Mouse (Mus musculus): ENCODE measurements around the gene Zc3h18.

Zc3h18 gene

GRCm38 (mm10) chr8:122347811-122348552 lies 28.4 kb upstream of the Zc3h18 start:
- no peak for DNase-seq

- DNase-seq: no peak
Observed at GRCm38 (mm10) chr8:122349357-122350297, 26.8 kb upstream of the Zc3h18 start.

- no peak for DNase-seq
Observed at GRCm38 (mm10) chr8:122350309-122351089, 25.9 kb upstream of the Zc3h18 start.

- DNase-seq: peak; percentile 64
Observed at GRCm38 (mm10) chr8:122354157-122354556, 22.3 kb upstream of the Zc3h18 start.

- DNase-seq: no peak
Observed at GRCm38 (mm10) chr8:122355642-122356606, 20.5 kb upstream of the Zc3h18 start.

GRCm38 (mm10) chr8:122357202-122357601 lies 19.2 kb upstream of the Zc3h18 start:
- DNase-seq: no peak

GRCm38 (mm10) chr8:122357641-122358040 lies 18.8 kb upstream of the Zc3h18 start:
- DNase-seq: no peak

- DNase-seq: no peak
Observed at GRCm38 (mm10) chr8:122359111-122359775, 17.2 kb upstream of the Zc3h18 start.

- no peak for DNase-seq
Observed at GRCm38 (mm10) chr8:122360696-122361416, 15.6 kb upstream of the Zc3h18 start, which contains the start of gene Trhr2. Gene Trhr2, minus strand, starts transcription at chr8:122360746.

GRCm38 (mm10) chr8:122362271-122362670 lies 14.1 kb upstream of the Zc3h18 start:
- DNase-seq: no peak

GRCm38 (mm10) chr8:122362967-122363366 lies 13.4 kb upstream of the Zc3h18 start:
- DNase-seq: no peak

- DNase-seq: no peak
Observed at GRCm38 (mm10) chr8:122368494-122368893, 7.9 kb upstream of the Zc3h18 start.

GRCm38 (mm10) chr8:122369665-122370064 lies 6.7 kb upstream of the Zc3h18 start:
- DNase-seq: peak; percentile 88

- DNase-seq: no peak
Observed at GRCm38 (mm10) chr8:122371706-122372105, 4.7 kb upstream of the Zc3h18 start.

GRCm38 (mm10) chr8:122375320-122375719 lies 1.1 kb upstream of the Zc3h18 start:
- DNase-seq: no peak

- no peak for DNase-seq
Observed at GRCm38 (mm10) chr8:122375751-122376364, 551 bp upstream of the Zc3h18 start.

- no peak for DNase-seq
Observed at GRCm38 (mm10) chr8:122383039-122383438, 6.6 kb downstream of the Zc3h18 start.

- no peak for DNase-seq
Observed at GRCm38 (mm10) chr8:122389357-122389756, 12.9 kb downstream of the Zc3h18 start.

GRCm38 (mm10) chr8:122390758-122391157 lies 14.3 kb downstream of the Zc3h18 start:
- no peak for DNase-seq

GRCm38 (mm10) chr8:122393717-122394116 lies 17.3 kb downstream of the Zc3h18 start:
- DNase-seq: no peak

Measured in lung, postnatal 10 days (tissue).